Comparison of ENCODE assay signal across 20 mouse cellular contexts in the genomic region with DNA sequence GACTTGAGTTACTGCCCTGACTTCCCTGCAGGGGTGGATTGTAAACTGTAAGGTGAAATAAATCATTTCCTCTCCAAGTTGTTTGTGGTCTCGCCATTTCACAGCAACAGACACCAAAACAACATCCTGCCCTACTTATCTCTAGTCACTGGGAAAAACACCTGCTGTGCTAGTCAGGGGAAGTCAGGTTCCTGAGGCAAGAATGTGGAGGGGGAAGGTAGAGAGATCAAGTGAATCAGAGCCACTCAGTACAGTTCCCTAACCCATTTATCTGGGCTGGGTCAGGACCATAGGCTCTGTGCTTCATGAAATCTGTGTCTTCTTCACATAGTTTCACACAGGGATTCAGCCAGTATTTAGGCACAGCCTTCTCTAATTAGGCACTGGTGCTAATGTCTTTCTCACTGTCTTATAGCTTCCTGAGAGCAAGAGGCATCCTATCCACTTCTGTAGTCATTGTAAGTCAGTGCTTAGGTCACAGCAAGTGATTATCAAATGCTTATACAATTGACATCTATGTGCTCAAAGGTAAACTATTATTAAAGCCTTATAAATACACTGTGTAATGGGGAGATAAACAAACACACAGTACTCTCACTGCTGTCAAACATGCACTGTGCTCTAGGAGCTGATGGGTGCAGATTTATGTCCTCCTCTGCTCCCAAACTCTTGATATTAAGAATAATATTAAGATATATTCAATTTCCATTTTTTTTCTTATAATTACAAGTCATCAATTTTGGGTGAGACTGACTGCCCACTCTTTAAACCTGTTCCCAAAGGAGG.
DNase-seq lines count a peak whose midpoint lies in the region; ATAC-seq and TF ChIP-seq lines count a peak whose summit lies in the region.
"Had no signal": no experiment of that assay in that cellular context is flagged by ENCODE, and none has a peak within 500 bp of the region (broad histone marks: within the 10 kb centered on the region; RNA-seq: fewer than 3 reads in every experiment).

No protein-coding gene starts in this region.

- H3K9ac ChIP-seq in hindbrain, embryonic 11.5 days (ENCODE audit: low read depth, low read length), result no peak overlapping the region
- H3K9ac ChIP-seq in hindbrain, postnatal 0 days (replicated peaks; ENCODE audit: low read length), result no peak overlapping the region
- no peak overlapping the region for H3K9ac ChIP-seq in intestine, embryonic 16.5 days (ENCODE audit: low read depth, low read length)
- H3K9ac ChIP-seq: embryonic facial prominence, embryonic 15.5 days; forebrain, embryonic 15.5 days; heart, embryonic 13.5 days; limb, embryonic 12.5 days; liver, embryonic 13.5 days had no signal

- H3K27me3 ChIP-seq in hindbrain, embryonic 11.5 days (ENCODE audit: control insufficient read depth, insufficient read depth, low read length), result no peaks in the 10 kb centered on the region
- no peaks in the 10 kb centered on the region for H3K27me3 ChIP-seq in hindbrain, postnatal 0 days (ENCODE audit: insufficient read depth, low read length)
- H3K27me3 ChIP-seq in intestine, embryonic 16.5 days (replicated peaks; ENCODE audit: control insufficient read depth, insufficient read depth, low read length), result no peaks in the 10 kb centered on the region
- H3K27me3 ChIP-seq: embryonic facial prominence, embryonic 15.5 days; forebrain, embryonic 15.5 days; limb, embryonic 12.5 days; liver, embryonic 13.5 days had no signal

- intact Hi-C loops in left cerebral cortex, postnatal 36 days (cut with DNase I), result no loop called here

- no peaks in the 10 kb centered on the region for H3K36me3 ChIP-seq in hindbrain, embryonic 11.5 days (ENCODE audit: control insufficient read depth, insufficient read depth, low read length)
- no peaks in the 10 kb centered on the region for H3K36me3 ChIP-seq in hindbrain, postnatal 0 days (ENCODE audit: insufficient read depth, low read length)
- no peaks in the 10 kb centered on the region for H3K36me3 ChIP-seq in intestine, embryonic 16.5 days (ENCODE audit: control insufficient read depth, insufficient read depth, low read length)
- H3K36me3 ChIP-seq: embryonic facial prominence, embryonic 15.5 days; forebrain, embryonic 15.5 days; heart, embryonic 13.5 days; limb, embryonic 12.5 days; liver, embryonic 13.5 days had no signal

- 47% methylated on average over 1 of the region's 1 CpGs for WGBS in hindbrain, embryonic 11.5 days
- 59% methylated on average over 1 of the region's 1 CpGs for WGBS in hindbrain, postnatal 0 days
- WGBS in intestine, embryonic 16.5 days, result 43% methylated on average over 1 of the region's 1 CpGs

- no peak overlapping the region for H3K4me2 ChIP-seq in hindbrain, embryonic 11.5 days (replicated peaks; ENCODE audit: low read depth, low read length)
- H3K4me2 ChIP-seq in hindbrain, postnatal 0 days (ENCODE audit: low read depth, low read length), result no peak overlapping the region
- H3K4me2 ChIP-seq in intestine, embryonic 16.5 days (ENCODE audit: low read depth, low read length), result no peak overlapping the region
- H3K4me2 ChIP-seq: embryonic facial prominence, embryonic 15.5 days; forebrain, embryonic 15.5 days; heart, embryonic 13.5 days; limb, embryonic 12.5 days; liver, embryonic 13.5 days had no signal

- ATAC-seq in hindbrain, embryonic 11.5 days (ENCODE audit: low FRiP score), result peak; percentile 42; the same call in 1 of the 2 replicates
- ATAC-seq in hindbrain, postnatal 0 days, result no peak; the same call in 1 of the 2 replicates
- ATAC-seq in intestine, embryonic 16.5 days, result no peak

- H3K27ac ChIP-seq in hindbrain, embryonic 11.5 days (ENCODE audit: low read depth, low read length), result no peak overlapping the region
- no peak overlapping the region for H3K27ac ChIP-seq in hindbrain, postnatal 0 days
- H3K27ac ChIP-seq in intestine, embryonic 16.5 days (ENCODE audit: low read length), result no peak overlapping the region
- H3K27ac ChIP-seq: embryonic facial prominence, embryonic 15.5 days; forebrain, embryonic 15.5 days; heart, embryonic 13.5 days; layer of hippocampus, adult 2 months; limb, embryonic 12.5 days; liver, embryonic 13.5 days; stomach, postnatal 0 days had no signal

- H3K4me1 ChIP-seq in hindbrain, embryonic 11.5 days (replicated peaks; ENCODE audit: control insufficient read depth, insufficient read depth, low read length), result no peaks in the 10 kb centered on the region
- no peaks in the 10 kb centered on the region for H3K4me1 ChIP-seq in hindbrain, postnatal 0 days (ENCODE audit: insufficient read depth, low read length)
- H3K4me1 ChIP-seq in intestine, embryonic 16.5 days (ENCODE audit: control insufficient read depth, insufficient read depth, low read length), result no peaks in the 10 kb centered on the region
- H3K4me1 ChIP-seq: forebrain, embryonic 15.5 days; limb, embryonic 12.5 days; liver, embryonic 13.5 days had no signal

- no peak for TF ChIP-seq CTCF in hindbrain, postnatal 0 days (IDR thresholded peaks at IDR 0.05; ENCODE audit: low read depth)

- H3K9me3 ChIP-seq in hindbrain, embryonic 11.5 days (ENCODE audit: control insufficient read depth, low read length), result no peaks in the 10 kb centered on the region
- H3K9me3 ChIP-seq in hindbrain, postnatal 0 days (ENCODE audit: low read length), result no peaks in the 10 kb centered on the region
- no peaks in the 10 kb centered on the region for H3K9me3 ChIP-seq in intestine, embryonic 16.5 days (ENCODE audit: control insufficient read depth, low read length)
- H3K9me3 ChIP-seq: embryonic facial prominence, embryonic 15.5 days; forebrain, embryonic 15.5 days; limb, embryonic 12.5 days; liver, embryonic 13.5 days had no signal

- DNase-seq in hindbrain, embryonic 11.5 days (ENCODE audit: low spot score), result no peak
- DNase-seq in hindbrain, postnatal 0 days (ENCODE audit: low spot score), result no peak
- DNase-seq in retina, postnatal 1 day, result peak; percentile 24
- no peak for DNase-seq in retina, embryonic 14.5 days (ENCODE audit: low spot score)
- peak; percentile 8 to 51 for DNase-seq in thymus, adult 18-20 months
- no peak for DNase-seq in left cerebral cortex, postnatal 36 days (ENCODE audit: low spot score in 2 of 2)
- DNase-seq in urinary bladder, postnatal 14 days (ENCODE audit: low spot score), result no peak
- DNase-seq: B cell, adult 2 months; heart, postnatal 36 days; kidney, adult 11 months; kidney, postnatal 10 days; liver, embryonic 13.5 days; right cerebral cortex, postnatal 25 days had no signal

- H3K4me3 ChIP-seq in hindbrain, embryonic 11.5 days (ENCODE audit: low read depth, low read length), result no peak overlapping the region
- no peak overlapping the region for H3K4me3 ChIP-seq in hindbrain, postnatal 0 days (ENCODE audit: low read length)
- no peak overlapping the region for H3K4me3 ChIP-seq in intestine, embryonic 16.5 days (ENCODE audit: low read length)
- H3K4me3 ChIP-seq: embryonic facial prominence, embryonic 15.5 days; forebrain, embryonic 15.5 days; heart, embryonic 13.5 days; layer of hippocampus, adult 2 months; limb, embryonic 12.5 days; liver, embryonic 13.5 days had no signal

Comparison
In these comparisons a context has a peak if more than half of its experiments do, and no peak if none do; other contexts are left out.
1. DNase-seq: peak in retina, postnatal 1 day (single experiment) and thymus, adult 18-20 months (2 of 2); none in hindbrain, embryonic 11.5 days (single experiment), hindbrain, postnatal 0 days (single experiment), retina, embryonic 14.5 days (single experiment), left cerebral cortex, postnatal 36 days (0 of 2) and urinary bladder, postnatal 14 days (single experiment).